Mouse (Mus musculus): ENCODE results near the gene Zfp36. TPM values are rescaled to one million over a fixed set of nuclear protein-coding genes. Genes with fewer than 3 reads are reported as not detected.
"Not testable (repeated sequence)": the region's sequence is repeated elsewhere in the genome, so short reads cannot be mapped to it uniquely, and the experiment has no call there.

Zfp36 gene
- polyA plus RNA-seq, 1 experiment from 2014 or later = 5.1 TPM

DNA sequence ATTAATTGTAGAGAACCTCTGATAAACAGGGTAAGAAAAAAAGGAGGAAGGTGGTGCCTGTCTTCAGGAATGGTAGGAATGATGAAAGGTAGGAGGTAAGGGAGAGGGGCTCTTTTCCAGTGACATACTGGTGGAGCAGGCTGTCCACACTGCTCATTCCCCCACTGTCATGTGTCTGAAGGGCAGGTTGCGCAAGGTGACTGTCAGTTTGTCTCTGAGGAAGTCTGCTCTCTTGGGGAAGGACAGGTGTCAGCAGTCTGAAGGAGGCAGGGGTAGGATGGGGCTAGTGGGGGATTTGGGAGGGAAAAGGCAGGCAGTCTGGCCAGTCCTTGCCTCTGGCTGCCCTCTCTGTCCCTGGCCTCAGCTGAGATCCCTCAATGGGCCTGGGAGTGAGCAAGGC lies 21.0 kb upstream of the Zfp36 start:
- H3K9ac ChIP-seq (ENCODE audit: low read length) = no peak overlapping the region
- ATAC-seq (ENCODE audit: insufficient read depth, low FRiP score, low TSS enrichment) (no peak), DNase-seq (ENCODE audit: low spot score) (no peak)
- no peak overlapping the region for H3K27ac ChIP-seq (ENCODE audit: low read depth, low read length)
- H3K9me3 ChIP-seq (ENCODE audit: control insufficient read depth, low read length) = no peaks in the 10 kb centered on the region
- H3K4me3 ChIP-seq (ENCODE audit: low read depth, low read length) = no peak overlapping the region
- 91% methylated on average over 1 of the region's 1 CpGs for WGBS
- H3K4me2 ChIP-seq (ENCODE audit: low read depth) = no peak overlapping the region
- peaks cover 46% of the 10 kb centered on the region for H3K36me3 ChIP-seq (ENCODE audit: control insufficient read depth, insufficient read depth, low read length)
- no peaks in the 10 kb centered on the region for H3K27me3 ChIP-seq (ENCODE audit: control insufficient read depth, insufficient read depth, low read length)
- no peaks in the 10 kb centered on the region for H3K4me1 ChIP-seq (ENCODE audit: control insufficient read depth, insufficient read depth, low read length)

DNA sequence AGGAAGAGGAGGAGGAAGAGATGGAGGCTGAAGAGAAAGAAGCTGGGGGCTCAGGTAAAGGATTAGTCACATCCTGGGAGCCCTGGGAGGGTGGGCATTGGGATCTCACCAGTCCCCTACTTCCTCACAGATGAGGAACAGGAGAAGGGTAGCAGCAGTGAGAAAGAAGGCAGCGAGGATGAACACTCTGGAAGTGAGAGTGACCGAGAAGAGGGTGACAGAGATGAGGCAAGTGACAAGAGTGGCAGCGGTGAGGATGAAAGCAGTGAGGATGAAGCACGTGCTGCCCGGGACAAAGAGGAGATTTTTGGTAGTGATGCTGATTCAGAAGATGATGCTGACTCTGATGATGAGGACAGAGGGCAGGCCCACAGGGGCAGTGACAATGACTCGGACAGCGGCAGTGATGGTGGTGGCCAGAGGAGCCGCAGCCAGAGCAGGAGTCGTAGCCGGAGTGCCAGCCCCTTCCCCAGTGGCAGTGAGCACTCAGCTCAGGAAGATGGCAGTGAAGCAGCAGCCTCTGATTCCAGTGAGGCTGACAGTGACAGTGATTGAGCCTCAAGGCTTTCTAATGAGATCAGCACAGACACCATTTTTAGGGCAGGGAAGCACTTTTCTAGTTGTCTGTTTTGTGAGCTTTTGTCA lies 18.8 kb upstream of the Zfp36 start:
- Histone ChIP-seq H3K9me3 (ENCODE audit: control insufficient read depth, low read length) (no peaks in the 10 kb centered on the region), H3K27ac (ENCODE audit: low read depth, low read length) (no peak overlapping the region), H3K4me1 (ENCODE audit: control insufficient read depth, insufficient read depth, low read length) (no peaks in the 10 kb centered on the region), H3K9ac (ENCODE audit: low read length) (no peak overlapping the region), H3K4me3 (ENCODE audit: low read depth, low read length) (no peak overlapping the region), H3K4me2 (ENCODE audit: low read depth) (no peak overlapping the region), H3K36me3 (ENCODE audit: control insufficient read depth, insufficient read depth, low read length) (peaks cover 39% of the 10 kb centered on the region), H3K27me3 (ENCODE audit: control insufficient read depth, insufficient read depth, low read length) (no peaks in the 10 kb centered on the region)
- WGBS = 90% methylated on average over 10 of the region's 10 CpGs
- ATAC-seq (ENCODE audit: insufficient read depth, low FRiP score, low TSS enrichment) (no peak), DNase-seq (ENCODE audit: low spot score) (no peak)

DNA sequence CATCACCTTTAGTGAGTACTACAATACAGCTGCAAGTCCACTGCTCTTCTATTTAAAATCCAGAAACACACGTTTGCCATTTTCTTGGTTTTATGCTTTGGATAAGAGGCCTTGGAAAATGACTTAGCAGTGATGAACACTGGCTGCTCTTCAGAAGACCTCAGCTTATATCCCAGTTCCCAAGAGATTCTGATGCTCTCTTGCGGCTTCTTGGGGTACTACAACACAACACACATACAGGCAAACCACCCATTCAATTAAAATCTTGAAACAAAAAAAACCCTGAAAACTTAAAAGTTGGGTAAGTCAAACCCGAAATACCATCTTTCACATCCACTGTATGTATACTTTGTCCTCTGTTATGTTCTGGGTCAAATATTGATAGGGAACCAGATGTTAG lies 17.9 kb upstream of the Zfp36 start:
- H3K9ac ChIP-seq (ENCODE audit: low read length) = no peak overlapping the region
- H3K9me3 ChIP-seq (ENCODE audit: control insufficient read depth, low read length) = no peaks in the 10 kb centered on the region
- DNase-seq (ENCODE audit: low spot score) = no peak
- H3K27ac ChIP-seq (ENCODE audit: low read depth, low read length) = no peak overlapping the region
- H3K36me3 ChIP-seq (ENCODE audit: control insufficient read depth, insufficient read depth, low read length) = peaks cover 34% of the 10 kb centered on the region
- ATAC-seq (ENCODE audit: insufficient read depth, low FRiP score, low TSS enrichment) = no peak
- H3K4me2 ChIP-seq (ENCODE audit: low read depth) = no peak overlapping the region
- H3K4me3 ChIP-seq (ENCODE audit: low read depth, low read length) = no peak overlapping the region
- peaks cover 4% of the 10 kb centered on the region; the same call in 1 of the 2 replicates for H3K4me1 ChIP-seq (ENCODE audit: control insufficient read depth, insufficient read depth, low read length)
- H3K27me3 ChIP-seq (ENCODE audit: control insufficient read depth, insufficient read depth, low read length) = no peaks in the 10 kb centered on the region
- 74% methylated on average over 3 of the region's 3 CpGs for WGBS

DNA sequence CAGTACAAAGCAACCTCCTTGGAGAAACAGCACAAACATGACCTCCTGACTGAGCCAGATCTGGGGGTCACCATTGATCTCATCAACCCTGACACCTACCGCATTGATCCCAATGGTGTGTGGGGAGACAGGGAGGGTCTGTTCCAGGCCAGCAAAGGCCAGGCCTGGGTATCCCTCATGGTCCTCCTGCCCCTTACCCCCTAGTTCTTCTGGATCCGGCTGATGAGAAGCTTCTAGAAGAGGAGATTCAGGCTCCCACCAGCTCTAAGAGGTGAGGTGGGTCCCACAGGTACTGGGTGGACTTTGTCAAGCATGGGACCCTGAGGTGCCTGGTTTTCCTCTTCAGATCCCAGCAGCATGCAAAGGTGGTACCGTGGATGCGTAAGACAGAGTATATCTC lies 15.4 kb upstream of the Zfp36 start:
- Histone ChIP-seq H3K27ac (ENCODE audit: low read depth, low read length) (no peak overlapping the region), H3K9me3 (ENCODE audit: control insufficient read depth, low read length) (no peaks in the 10 kb centered on the region), H3K27me3 (ENCODE audit: control insufficient read depth, insufficient read depth, low read length) (no peaks in the 10 kb centered on the region), H3K36me3 (ENCODE audit: control insufficient read depth, insufficient read depth, low read length) (peaks cover 23% of the 10 kb centered on the region), H3K4me3 (ENCODE audit: low read depth, low read length) (no peak overlapping the region), H3K4me2 (ENCODE audit: low read depth) (no peak overlapping the region), H3K4me1 (ENCODE audit: control insufficient read depth, insufficient read depth, low read length) (peaks cover 8% of the 10 kb centered on the region), H3K9ac (ENCODE audit: low read length) (no peak overlapping the region)
- ATAC-seq (ENCODE audit: insufficient read depth, low FRiP score, low TSS enrichment) (no peak), DNase-seq (ENCODE audit: low spot score) (no peak)
- WGBS = 92% methylated on average over 4 of the region's 4 CpGs

DNA sequence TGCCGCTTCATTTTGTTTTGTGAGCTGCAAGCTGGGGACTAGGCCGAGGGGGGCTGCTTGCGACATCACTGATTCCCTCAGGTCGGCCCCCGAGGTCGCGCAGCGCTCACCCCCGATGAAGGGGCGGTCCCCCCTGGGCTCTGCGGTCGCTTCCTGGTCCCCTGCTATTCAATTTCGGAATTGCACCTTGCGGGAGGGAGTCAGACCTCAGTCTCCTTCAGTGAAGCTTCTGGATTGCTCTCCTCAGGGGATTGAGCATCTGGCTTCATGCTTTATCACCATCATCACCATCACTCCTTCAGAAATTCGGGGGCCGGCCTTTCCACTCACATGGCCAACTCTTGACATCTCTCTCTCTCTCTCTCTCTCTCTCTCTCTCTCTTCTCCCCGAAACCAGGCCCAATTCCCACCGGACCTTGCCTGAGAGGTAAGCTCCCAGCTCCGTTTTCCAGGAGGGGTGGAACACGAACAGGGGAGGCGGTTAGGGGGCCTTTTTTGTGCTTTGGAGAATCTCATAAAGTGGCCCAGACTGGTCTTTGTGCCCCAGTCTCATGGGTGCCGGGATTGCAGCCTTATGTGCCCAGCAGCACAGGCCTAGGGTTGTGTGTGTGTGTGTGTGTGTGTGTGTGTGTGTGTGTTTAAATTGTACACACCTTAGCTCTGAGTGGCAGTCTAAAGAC lies 13.4 kb upstream of the Zfp36 start:
- no peak for ATAC-seq (ENCODE audit: insufficient read depth, low FRiP score, low TSS enrichment)
- 7% methylated on average over 22 of the region's 22 CpGs for WGBS
- H3K9me3 ChIP-seq (ENCODE audit: control insufficient read depth, low read length) = no peaks in the 10 kb centered on the region
- H3K4me1 ChIP-seq (ENCODE audit: control insufficient read depth, insufficient read depth, low read length) = peaks cover 8% of the 10 kb centered on the region
- H3K9ac ChIP-seq (ENCODE audit: low read length) = peak overlapping the region; percentile 75
- no peak overlapping the region for H3K27ac ChIP-seq (ENCODE audit: low read depth, low read length)
- H3K36me3 ChIP-seq (ENCODE audit: control insufficient read depth, insufficient read depth, low read length) = peaks cover 19% of the 10 kb centered on the region
- H3K27me3 ChIP-seq (ENCODE audit: control insufficient read depth, insufficient read depth, low read length) = no peaks in the 10 kb centered on the region
- peak overlapping the region; percentile 83 for H3K4me3 ChIP-seq (ENCODE audit: low read depth, low read length)
- H3K4me2 ChIP-seq (ENCODE audit: low read depth) = peak overlapping the region; percentile 81
- no peak for DNase-seq (ENCODE audit: low spot score)

DNA sequence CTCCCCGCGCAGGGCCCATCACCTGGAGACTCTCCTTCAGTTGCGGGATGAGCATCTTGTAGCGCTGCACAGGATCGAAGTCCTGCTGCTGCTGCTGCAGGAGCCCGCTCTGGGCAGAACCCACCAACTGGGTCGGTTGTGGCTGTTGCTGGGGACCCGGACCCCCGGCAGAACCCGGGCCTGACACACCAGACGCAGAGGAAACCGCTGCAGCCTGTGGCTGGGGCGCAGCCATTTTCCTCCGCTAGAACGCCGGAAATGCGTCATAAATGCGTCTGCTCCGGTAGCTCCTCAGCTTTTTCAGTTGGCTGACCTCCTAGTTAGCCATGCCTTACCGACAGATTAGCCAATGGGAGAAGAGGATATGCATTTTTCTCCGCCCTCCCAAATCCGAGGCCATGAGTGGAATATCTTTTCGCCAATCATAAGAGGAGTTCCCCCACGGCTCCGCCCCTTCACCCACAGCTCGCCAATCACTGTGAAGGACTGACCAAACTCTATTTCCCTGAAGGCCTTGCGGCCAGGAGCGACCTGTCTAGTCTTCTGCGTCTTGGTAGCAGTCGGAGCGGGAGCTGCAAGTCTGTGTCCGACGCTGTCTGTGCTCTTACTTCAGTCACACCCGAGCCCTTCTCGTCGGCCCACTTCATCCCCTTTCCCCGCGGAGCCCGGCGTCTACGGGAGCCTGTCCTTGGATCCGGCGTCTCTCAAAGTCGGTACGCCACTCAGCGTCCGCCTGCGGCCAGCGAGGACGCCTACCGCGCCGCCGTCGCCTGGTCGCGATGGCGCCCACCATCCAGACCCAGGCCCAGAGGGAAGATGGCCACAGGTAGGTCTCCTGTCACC lies 12.6 kb upstream of the Zfp36 start, which contains the start of the genes Med29 and Paf1:
Med29 (minus strand) TSS at position 280 of the 843 bp plus-strand sequence.
Paf1 (plus strand) TSS at position 523 of the 843 bp plus-strand sequence.
- Histone ChIP-seq H3K4me3 (ENCODE audit: low read depth, low read length) (peak within 1 kb of the TSS; percentile 83), H3K9me3 (ENCODE audit: control insufficient read depth, low read length) (no peaks in the 10 kb centered on the region), H3K4me1 (ENCODE audit: control insufficient read depth, insufficient read depth, low read length) (peaks cover 8% of the 10 kb centered on the region), H3K27ac (ENCODE audit: low read depth, low read length) (no peak within 1 kb of the TSS), H3K27me3 (ENCODE audit: control insufficient read depth, insufficient read depth, low read length) (no peaks in the 10 kb centered on the region), H3K36me3 (ENCODE audit: control insufficient read depth, insufficient read depth, low read length) (peaks cover 20% of the 10 kb centered on the region), H3K9ac (ENCODE audit: low read length) (peak within 1 kb of the TSS; percentile 75), H3K4me2 (ENCODE audit: low read depth) (peak within 1 kb of the TSS; percentile 81)
- under 1% methylated on average over 58 of the region's 58 CpGs for WGBS
- ATAC-seq (ENCODE audit: insufficient read depth, low FRiP score, low TSS enrichment) = peak; percentile 98
- peak; percentile 96 for DNase-seq (ENCODE audit: low spot score)

DNA sequence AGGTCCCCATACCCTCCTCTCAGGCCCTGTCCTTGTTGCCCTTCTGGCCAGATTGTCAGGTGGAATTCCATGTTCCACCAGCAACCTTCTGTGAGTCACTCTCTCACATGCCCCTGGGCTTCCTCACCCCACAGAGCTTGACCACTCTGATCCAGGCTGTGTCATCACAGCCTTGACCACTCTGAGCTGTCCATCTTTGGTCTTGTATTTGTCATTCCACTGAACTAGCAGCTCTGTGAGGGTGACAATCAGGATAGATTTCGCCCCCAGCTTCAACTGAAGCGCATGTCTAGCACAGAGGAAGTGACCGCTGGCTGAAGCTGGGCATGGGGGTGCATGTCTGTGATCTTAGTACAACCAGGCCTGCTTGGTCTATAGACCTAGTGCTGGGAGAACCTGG lies 10.3 kb upstream of the Zfp36 start:
- Histone ChIP-seq H3K4me1 (ENCODE audit: control insufficient read depth, insufficient read depth, low read length) (peaks cover 8% of the 10 kb centered on the region), H3K9ac (ENCODE audit: low read length) (no peak overlapping the region), H3K9me3 (ENCODE audit: control insufficient read depth, low read length) (no peaks in the 10 kb centered on the region), H3K27ac (ENCODE audit: low read depth, low read length) (no peak overlapping the region), H3K36me3 (ENCODE audit: control insufficient read depth, insufficient read depth, low read length) (peaks cover 16% of the 10 kb centered on the region), H3K4me2 (ENCODE audit: low read depth) (no peak overlapping the region), H3K27me3 (ENCODE audit: control insufficient read depth, insufficient read depth, low read length) (no peaks in the 10 kb centered on the region), H3K4me3 (ENCODE audit: low read depth, low read length) (no peak overlapping the region)
- no peak for ATAC-seq (ENCODE audit: insufficient read depth, low FRiP score, low TSS enrichment)
- WGBS = 96% methylated on average over 3 of the region's 3 CpGs
- DNase-seq (ENCODE audit: low spot score) = no peak

DNA sequence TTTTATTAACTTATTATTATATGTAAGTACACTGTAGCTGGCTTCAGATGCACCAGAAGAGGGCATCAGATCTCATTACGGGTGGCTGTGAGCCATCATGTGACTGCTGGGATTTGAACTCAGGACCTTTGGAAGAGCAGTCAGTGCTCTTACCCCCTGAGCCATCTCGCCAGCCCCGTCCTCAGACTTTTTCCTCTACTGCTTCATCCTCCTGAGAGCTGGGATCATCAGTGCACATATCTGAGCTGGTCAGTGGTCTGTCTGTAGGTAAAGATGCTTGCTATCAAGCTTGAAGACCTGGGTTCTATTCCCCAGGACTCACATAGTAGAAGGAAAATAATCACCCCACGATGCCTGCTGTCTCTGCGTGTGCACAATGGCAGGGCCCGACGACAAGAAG lies 7.3 kb upstream of the Zfp36 start:
- 93% methylated on average over 7 of the region's 7 CpGs for WGBS
- not testable (repeated sequence) for H3K4me2 ChIP-seq (ENCODE audit: low read depth); H3K27me3 ChIP-seq (ENCODE audit: control insufficient read depth, insufficient read depth, low read length); H3K4me3 ChIP-seq (ENCODE audit: low read depth, low read length); H3K9ac ChIP-seq (ENCODE audit: low read length); H3K9me3 ChIP-seq (ENCODE audit: control insufficient read depth, low read length); H3K27ac ChIP-seq (ENCODE audit: low read depth, low read length); ATAC-seq (ENCODE audit: insufficient read depth, low FRiP score, low TSS enrichment); DNase-seq (ENCODE audit: low spot score); H3K4me1 ChIP-seq (ENCODE audit: control insufficient read depth, insufficient read depth, low read length)
- H3K36me3 ChIP-seq (ENCODE audit: control insufficient read depth, insufficient read depth, low read length) = peaks cover 14% of the 10 kb centered on the region
